Mouse (Mus musculus): ENCODE measurements around the gene Deaf1.

GRCm38 (mm10) chr7:141367358-141367757, 39.9 kb upstream of the Deaf1 start:
- TF ChIP-seq POLR2A (IDR thresholded peaks at IDR 0.05; ENCODE audit: borderline replicate concordance, extremely low read depth, low read depth, low read length) (no peak), CTCF (IDR thresholded peaks at IDR 0.05; ENCODE audit: insufficient read depth, low read length) (no peak)

Measured in lung, adult 2 months (tissue).